Mouse (Mus musculus) spleen, adult 2 months (tissue): ENCODE data around the gene Reln. TPM values are rescaled to one million over a fixed set of nuclear protein-coding genes. Genes with fewer than 3 reads are reported as not detected.

Experiments
- DNase-seq, 2 experiments: peaks; one replicate each; pipeline versions ENCODE4 v3.0.0 to v3.0.0-alpha.2; 2012 to 2021; ENCODE audit warnings: low spot score in 2 of 2, low read depth in 1 of 2
- H3K27ac ChIP-seq: fragments of 200-500 bp; 2 replicates; pipeline ENCODE4 v1.5.1; 2012; ENCODE audit warnings: low read length, inconsistent platforms; ENCODE audit not compliant: insufficient read depth
- H3K27me3 ChIP-seq: fragments of 200-500 bp; 2 replicates; pipeline ENCODE4 v1.6.1; 2012; ENCODE audit warnings: mild to moderate bottlenecking, moderate library complexity, low read length, inconsistent platforms; ENCODE audit not compliant: control insufficient read depth, insufficient read depth
- H3K36me3 ChIP-seq: fragments of 200-500 bp; 2 replicates; pipeline ENCODE4 v1.6.1; 2012; ENCODE audit warnings: mild to moderate bottlenecking, low read length, inconsistent platforms; ENCODE audit not compliant: control insufficient read depth, insufficient read depth
- H3K4me1 ChIP-seq: fragments of 200-500 bp; 2 replicates; pipeline ENCODE4 v1.6.1; 2011; ENCODE audit warnings: inconsistent platforms; ENCODE audit not compliant: control insufficient read depth, insufficient read depth, insufficient read length
- H3K4me3 ChIP-seq: fragments of 200-500 bp; 2 replicates; pipeline ENCODE4 v1.5.1; 2011; ENCODE audit warnings: mild to moderate bottlenecking, inconsistent platforms; ENCODE audit not compliant: insufficient read depth, insufficient read length; ENCODE audit errors: extremely low read depth
- CTCF ChIP-seq: fragments of 200-500 bp; IDR thresholded peaks from 2 replicates; pipeline ENCODE4 v1.5.1; 2011; ENCODE audit warnings: mild to moderate bottlenecking, inconsistent platforms; ENCODE audit not compliant: insufficient read depth, insufficient read length, insufficient replicate concordance; ENCODE audit errors: extremely low read depth
- POLR2A ChIP-seq: fragments of 200-500 bp; IDR thresholded peaks from 2 replicates; pipeline ENCODE4 v1.6.1; 2011; ENCODE audit warnings: low read depth, low read length, inconsistent platforms
- whole genome bisulfite sequencing: fragments of 180-500 bp; shearing (Covaris S2); methylation state at CpG from one replicate; pipeline ENCODE4 v1.1.7; 2018; 5-methylcytosine and 5-hydroxymethylcytosine counted together
- polyA plus RNA-seq: library from polyadenylated mRNA; depleted of rRNA; stranded (reverse); fragments of >200 nt; gene quantifications from 2 replicates; pipeline ENCODE4 v1.2.3, GENCODE M21; 2012

Gene Reln
- polyA plus RNA-seq, 1 experiment = 3.8 TPM

DNA sequence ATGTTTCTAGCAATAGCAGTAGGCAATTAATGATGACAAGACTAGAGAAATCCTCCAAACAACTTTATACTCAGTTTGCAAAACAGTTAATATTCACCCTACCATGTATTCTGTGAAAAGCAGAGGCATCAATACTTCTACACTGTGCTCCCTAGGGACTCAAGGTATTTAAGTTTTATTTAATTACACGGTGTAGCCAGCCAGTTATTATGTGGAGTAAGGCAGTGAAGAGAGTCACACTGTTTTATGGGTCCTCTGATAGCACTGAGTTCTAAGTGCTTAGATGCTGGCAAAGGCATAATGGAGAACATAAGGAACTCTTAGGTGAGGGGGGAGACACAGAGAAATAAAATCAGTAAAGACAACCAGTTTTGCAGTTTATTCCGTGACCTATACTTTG lies 101.0 kb downstream of the Reln start:
- DNase-seq = no peak
- Histone ChIP-seq H3K4me3 (no peak overlapping the region), H3K27me3 (no peaks in the 10 kb centered on the region), H3K27ac (no peak overlapping the region), H3K4me1 (no peaks in the 10 kb centered on the region), H3K36me3 (no peaks in the 10 kb centered on the region)
- TF ChIP-seq CTCF (no peak), POLR2A (no peak)
- 86% methylated on average over 2 of the region's 2 CpGs for WGBS

DNA sequence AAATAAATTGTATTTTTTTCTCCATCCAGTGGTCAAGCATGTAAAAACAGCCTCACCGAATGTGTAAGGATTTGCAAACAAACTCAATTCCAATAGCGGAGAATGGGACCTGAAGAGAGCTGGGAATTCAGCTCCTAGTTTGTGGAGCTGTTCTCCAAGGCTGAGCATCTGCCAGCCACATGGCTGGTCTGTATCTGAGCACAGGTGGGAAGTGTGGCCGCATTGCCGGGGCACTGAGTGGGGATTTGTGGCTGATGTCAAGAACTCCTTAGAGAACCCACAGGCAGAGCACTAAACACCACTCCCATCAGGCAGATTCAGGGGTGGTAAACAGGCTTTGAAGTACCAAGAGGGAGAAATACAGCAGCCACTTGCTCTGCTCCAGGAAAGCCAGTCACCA lies 102.9 kb downstream of the Reln start:
- no peak for TF ChIP-seq POLR2A
- no peak for TF ChIP-seq CTCF
- Histone ChIP-seq H3K36me3 (no peaks in the 10 kb centered on the region), H3K27ac (no peak overlapping the region), H3K27me3 (no peaks in the 10 kb centered on the region), H3K4me3 (no peak overlapping the region), H3K4me1 (no peaks in the 10 kb centered on the region)
- 80% methylated on average over 4 of the region's 4 CpGs for WGBS
- DNase-seq = no peak

- WGBS = 71% methylated on average over 6 of the region's 6 CpGs
- no peak overlapping the region for H3K4me3 ChIP-seq
- H3K36me3 ChIP-seq = no peaks in the 10 kb centered on the region
- H3K27me3 ChIP-seq = no peaks in the 10 kb centered on the region
- TF ChIP-seq CTCF = no peak
- no peaks in the 10 kb centered on the region for H3K4me1 ChIP-seq
- H3K27ac ChIP-seq = no peak overlapping the region
- no peak for DNase-seq
These were observed 107.7 kb downstream of the Reln start for GRCm38 (mm10) chr5:22236801-22237200.

DNA sequence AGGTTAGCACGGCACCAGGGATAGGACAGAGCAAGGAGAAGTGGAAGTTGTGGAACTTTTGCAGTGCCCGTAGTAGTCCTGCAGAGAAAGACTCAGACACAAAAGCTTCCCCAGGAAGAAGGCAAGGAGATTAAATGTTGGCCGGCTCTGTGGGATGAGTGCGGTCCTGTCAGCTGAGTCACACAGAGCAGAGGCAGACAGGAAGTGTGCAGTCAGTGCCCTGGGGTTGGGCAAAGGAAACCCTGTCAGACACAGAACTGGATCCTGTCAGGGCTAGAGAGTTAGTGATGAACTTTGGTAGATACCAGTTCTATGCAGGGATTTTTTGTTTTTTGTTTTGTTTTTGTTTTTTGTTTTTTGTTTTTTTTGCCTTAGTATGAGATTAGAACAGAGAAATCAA lies 120.0 kb downstream of the Reln start:
- TF ChIP-seq CTCF = no peak
- TF ChIP-seq POLR2A = no peak
- no peak for DNase-seq
- no peaks in the 10 kb centered on the region for H3K36me3 ChIP-seq
- no peaks in the 10 kb centered on the region for H3K4me1 ChIP-seq
- H3K27me3 ChIP-seq = no peaks in the 10 kb centered on the region
- H3K27ac ChIP-seq = no peak overlapping the region
- 19% methylated on average over 4 of the region's 4 CpGs for WGBS
- H3K4me3 ChIP-seq = no peak overlapping the region

- H3K27me3 ChIP-seq = no peaks in the 10 kb centered on the region
- 81% methylated on average over 2 of the region's 2 CpGs for WGBS
- no peaks in the 10 kb centered on the region for H3K4me1 ChIP-seq
- DNase-seq = no peak
- no peak overlapping the region for H3K27ac ChIP-seq
- TF ChIP-seq CTCF = no peak
- TF ChIP-seq POLR2A = no peak
- no peak overlapping the region for H3K4me3 ChIP-seq
- no peaks in the 10 kb centered on the region for H3K36me3 ChIP-seq
These were observed 120.6 kb downstream of the Reln start for GRCm38 (mm10) chr5:22223940-22224339.

GRCm38 (mm10) chr5:22208311-22209021 lies 136.0 kb downstream of the Reln start:
- Histone ChIP-seq H3K36me3 (no peaks in the 10 kb centered on the region), H3K27ac (no peak overlapping the region), H3K27me3 (no peaks in the 10 kb centered on the region), H3K4me1 (no peaks in the 10 kb centered on the region), H3K4me3 (no peak overlapping the region)
- TF ChIP-seq POLR2A (no peak), CTCF (no peak)
- no peak for DNase-seq
- whole genome bisulfite sequencing = 80% methylated on average over 8 of the region's 8 CpGs

DNA sequence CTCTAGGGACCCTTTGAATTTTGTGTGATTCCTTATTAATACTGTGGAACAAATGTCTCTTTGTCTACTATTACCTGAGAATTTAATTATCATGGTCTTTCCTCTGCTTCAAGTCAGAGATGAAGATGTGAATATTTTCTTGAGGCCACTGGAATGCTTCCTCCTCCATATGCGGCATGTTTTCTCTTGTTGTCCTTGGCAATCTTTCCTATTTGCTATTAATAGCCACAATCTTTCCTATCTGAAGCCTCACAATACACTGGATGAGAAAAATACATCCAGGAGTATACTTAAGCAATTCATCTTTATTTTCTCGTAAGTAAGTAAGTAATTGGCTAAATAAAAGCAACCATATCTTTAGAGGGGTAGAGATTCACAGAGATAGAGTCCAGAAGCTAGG lies 146.6 kb downstream of the Reln start:
- Histone ChIP-seq H3K27me3 (no peaks in the 10 kb centered on the region), H3K4me3 (no peak overlapping the region), H3K27ac (no peak overlapping the region), H3K36me3 (no peaks in the 10 kb centered on the region), H3K4me1 (no peaks in the 10 kb centered on the region)
- DNase-seq = no peak
- 78% methylated on average over 2 of the region's 2 CpGs for WGBS
- TF ChIP-seq CTCF (no peak), POLR2A (no peak)
